Mouse (Mus musculus) hindlimb bud, embryonic 11.5 days (tissue): Measurements from ENCODE around the gene Olfr356.

Experiments used
- DNase-seq: peaks from one replicate; pipeline ENCODE4 v3.0.0-alpha.2; 2012; ENCODE audit warnings: low read depth, low spot score; ENCODE audit errors: extremely low spot score

Olfr356 gene

GRCm38 (mm10) chr2:36936821-36937220 lies at the start of gene Olfr356:
Olfr356 (plus strand) TSS chr2:36937121.
- DNase-seq: no peak

GRCm38 (mm10) chr2:36892836-36893235 lies 44.1 kb upstream of the Olfr356 start, which contains the start of gene Olfr353:
Olfr353 (minus strand) TSS chr2:36892936.
- DNase-seq: no peak

DNA sequence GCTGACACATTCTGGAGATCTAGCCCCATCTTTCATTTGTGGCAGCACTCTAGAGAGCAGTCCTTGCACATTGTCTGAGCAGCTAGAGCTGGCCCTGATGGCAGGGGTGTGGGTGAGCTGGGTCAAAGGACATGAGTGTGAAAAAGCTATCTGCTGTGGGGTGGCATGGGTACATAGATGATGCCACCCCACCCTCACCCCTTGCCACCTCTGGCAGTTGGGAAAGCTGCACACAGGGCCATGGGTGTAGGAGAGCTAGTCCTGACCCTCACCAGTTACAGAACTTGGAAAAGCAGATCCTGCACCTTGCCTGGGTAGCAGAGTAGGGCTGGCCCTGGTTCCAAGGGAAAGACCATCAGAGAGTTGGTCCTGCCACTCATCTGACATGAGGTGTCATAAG lies 39.8 kb upstream of the Olfr356 start:
- DNase-seq: no peak

GRCm38 (mm10) chr2:36905380-36905779 lies 31.5 kb upstream of the Olfr356 start, which contains the start of gene Olfr354:
Olfr354 (plus strand) TSS chr2:36905680.
- DNase-seq: no peak

DNA sequence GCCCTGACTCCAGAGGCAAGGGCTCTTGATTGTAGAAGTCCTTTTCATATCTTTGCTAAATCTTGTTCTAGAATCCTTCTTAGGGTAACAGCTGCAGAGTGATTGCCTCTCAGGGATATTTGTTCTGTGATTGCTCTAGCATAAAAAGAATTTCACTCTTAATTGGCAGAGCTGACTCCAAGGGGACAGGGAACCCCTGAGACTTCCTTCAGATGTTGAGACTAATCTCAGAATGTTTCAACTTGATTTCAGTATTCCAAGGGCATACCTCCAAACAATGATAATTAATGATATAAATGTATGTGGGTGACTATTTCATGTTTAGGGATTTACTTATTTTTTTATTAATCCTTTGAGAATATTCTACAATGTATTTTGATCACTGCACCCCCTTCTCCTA lies 8.1 kb upstream of the Olfr356 start, which contains the start of gene Olfr355:
Gene Olfr355 (minus strand): TSS at position 101 of the 400 bp plus-strand sequence.
- no peak for DNase-seq
